Mouse (Mus musculus): ENCODE measurements around the gene Ccr5. TPM values are rescaled to one million over a fixed set of nuclear protein-coding genes. Genes with fewer than 3 reads are reported as not detected.

Gene Ccr5
- polyA plus RNA-seq, 1 experiment from 2014 or later: 1.3 TPM

- no peak overlapping the region for H3K4me3 ChIP-seq (replicated peaks; ENCODE audit: low read depth, low read length)
- ATAC-seq (ENCODE audit: low FRiP score, low TSS enrichment) (no peak), DNase-seq (no peak)
- no peaks in the 10 kb centered on the region for H3K4me1 ChIP-seq (ENCODE audit: control insufficient read depth, insufficient read depth, low read length)
- no peak overlapping the region for H3K4me2 ChIP-seq (ENCODE audit: low read length)
- H3K27ac ChIP-seq (replicated peaks; ENCODE audit: low read depth, low read length): no peak overlapping the region
- no peaks in the 10 kb centered on the region for H3K9me3 ChIP-seq (ENCODE audit: control insufficient read depth, low read length)
- no peaks in the 10 kb centered on the region for H3K36me3 ChIP-seq (ENCODE audit: control insufficient read depth, insufficient read depth, low read length)
- H3K9ac ChIP-seq (replicated peaks; ENCODE audit: low read length): no peak overlapping the region
- H3K27me3 ChIP-seq (ENCODE audit: control insufficient read depth, insufficient read depth, low read length): no peaks in the 10 kb centered on the region
Observed at GRCm38 (mm10) chr9:124107232-124107631, 14.1 kb upstream of the Ccr5 start.

GRCm38 (mm10) chr9:124108356-124109127, 12.8 kb upstream of the Ccr5 start:
- Histone ChIP-seq H3K4me2 (ENCODE audit: low read length) (no peak overlapping the region), H3K36me3 (ENCODE audit: control insufficient read depth, insufficient read depth, low read length) (no peaks in the 10 kb centered on the region), H3K4me1 (ENCODE audit: control insufficient read depth, insufficient read depth, low read length) (no peaks in the 10 kb centered on the region), H3K9me3 (ENCODE audit: control insufficient read depth, low read length) (no peaks in the 10 kb centered on the region), H3K27me3 (ENCODE audit: control insufficient read depth, insufficient read depth, low read length) (no peaks in the 10 kb centered on the region), H3K27ac (replicated peaks; ENCODE audit: low read depth, low read length) (no peak overlapping the region), H3K4me3 (replicated peaks; ENCODE audit: low read depth, low read length) (no peak overlapping the region), H3K9ac (replicated peaks; ENCODE audit: low read length) (no peak overlapping the region)
- no peak for DNase-seq
- no peak for ATAC-seq (ENCODE audit: low FRiP score, low TSS enrichment)
- 69% methylated on average over 2 of the region's 2 CpGs for WGBS

GRCm38 (mm10) chr9:124111997-124112396, 9.3 kb upstream of the Ccr5 start:
- ATAC-seq (ENCODE audit: low FRiP score, low TSS enrichment) (no peak), DNase-seq (no peak)
- H3K27me3 ChIP-seq (ENCODE audit: control insufficient read depth, insufficient read depth, low read length): no peaks in the 10 kb centered on the region
- H3K9me3 ChIP-seq (ENCODE audit: control insufficient read depth, low read length): no peaks in the 10 kb centered on the region
- H3K4me2 ChIP-seq (ENCODE audit: low read length): no peak overlapping the region
- 93% methylated on average over 1 of the region's 1 CpGs for WGBS
- no peaks in the 10 kb centered on the region for H3K36me3 ChIP-seq (ENCODE audit: control insufficient read depth, insufficient read depth, low read length)
- H3K4me1 ChIP-seq (ENCODE audit: control insufficient read depth, insufficient read depth, low read length): no peaks in the 10 kb centered on the region
- no peak overlapping the region for H3K27ac ChIP-seq (replicated peaks; ENCODE audit: low read depth, low read length)
- no peak overlapping the region for H3K9ac ChIP-seq (replicated peaks; ENCODE audit: low read length)
- no peak overlapping the region for H3K4me3 ChIP-seq (replicated peaks; ENCODE audit: low read depth, low read length)

GRCm38 (mm10) chr9:124112591-124113239, 8.6 kb upstream of the Ccr5 start:
- H3K4me1 ChIP-seq (ENCODE audit: control insufficient read depth, insufficient read depth, low read length): no peaks in the 10 kb centered on the region
- H3K9me3 ChIP-seq (ENCODE audit: control insufficient read depth, low read length): no peaks in the 10 kb centered on the region
- no peak overlapping the region for H3K4me2 ChIP-seq (ENCODE audit: low read length)
- H3K9ac ChIP-seq (replicated peaks; ENCODE audit: low read length): no peak overlapping the region
- no peaks in the 10 kb centered on the region for H3K27me3 ChIP-seq (ENCODE audit: control insufficient read depth, insufficient read depth, low read length)
- 95% methylated on average over 1 of the region's 1 CpGs for WGBS
- H3K27ac ChIP-seq (replicated peaks; ENCODE audit: low read depth, low read length): no peak overlapping the region
- no peak overlapping the region for H3K4me3 ChIP-seq (replicated peaks; ENCODE audit: low read depth, low read length)
- no peak for DNase-seq
- no peaks in the 10 kb centered on the region for H3K36me3 ChIP-seq (ENCODE audit: control insufficient read depth, insufficient read depth, low read length)
- ATAC-seq (ENCODE audit: low FRiP score, low TSS enrichment): no peak

- DNase-seq (no peak), ATAC-seq (ENCODE audit: low FRiP score, low TSS enrichment) (no peak)
- no peaks in the 10 kb centered on the region for H3K4me1 ChIP-seq (ENCODE audit: control insufficient read depth, insufficient read depth, low read length)
- no peak overlapping the region for H3K27ac ChIP-seq (replicated peaks; ENCODE audit: low read depth, low read length)
- H3K36me3 ChIP-seq (ENCODE audit: control insufficient read depth, insufficient read depth, low read length): no peaks in the 10 kb centered on the region
- H3K4me3 ChIP-seq (replicated peaks; ENCODE audit: low read depth, low read length): no peak overlapping the region
- H3K4me2 ChIP-seq (ENCODE audit: low read length): no peak overlapping the region
- 94% methylated on average over 1 of the region's 1 CpGs for WGBS
- H3K27me3 ChIP-seq (ENCODE audit: control insufficient read depth, insufficient read depth, low read length): no peaks in the 10 kb centered on the region
- H3K9me3 ChIP-seq (ENCODE audit: control insufficient read depth, low read length): no peaks in the 10 kb centered on the region
- no peak overlapping the region for H3K9ac ChIP-seq (replicated peaks; ENCODE audit: low read length)
Observed at GRCm38 (mm10) chr9:124113777-124114176, 7.6 kb upstream of the Ccr5 start.

- DNase-seq (no peak), ATAC-seq (ENCODE audit: low FRiP score, low TSS enrichment) (no peak)
- no peaks in the 10 kb centered on the region for H3K4me1 ChIP-seq (ENCODE audit: control insufficient read depth, insufficient read depth, low read length)
- H3K9ac ChIP-seq (replicated peaks; ENCODE audit: low read length): no peak overlapping the region
- H3K4me3 ChIP-seq (replicated peaks; ENCODE audit: low read depth, low read length): no peak overlapping the region
- no peak overlapping the region for H3K27ac ChIP-seq (replicated peaks; ENCODE audit: low read depth, low read length)
- 96% methylated on average over 1 of the region's 1 CpGs for WGBS
- no peaks in the 10 kb centered on the region for H3K27me3 ChIP-seq (ENCODE audit: control insufficient read depth, insufficient read depth, low read length)
- H3K4me2 ChIP-seq (ENCODE audit: low read length): no peak overlapping the region
- H3K9me3 ChIP-seq (ENCODE audit: control insufficient read depth, low read length): no peaks in the 10 kb centered on the region
- H3K36me3 ChIP-seq (ENCODE audit: control insufficient read depth, insufficient read depth, low read length): no peaks in the 10 kb centered on the region
Observed at GRCm38 (mm10) chr9:124118489-124118888, 2.9 kb upstream of the Ccr5 start.

- 85% methylated on average over 11 of the region's 11 CpGs for whole genome bisulfite sequencing
- Histone ChIP-seq H3K4me1 (ENCODE audit: control insufficient read depth, insufficient read depth, low read length) (no peaks in the 10 kb centered on the region), H3K36me3 (ENCODE audit: control insufficient read depth, insufficient read depth, low read length) (no peaks in the 10 kb centered on the region), H3K27me3 (ENCODE audit: control insufficient read depth, insufficient read depth, low read length) (no peaks in the 10 kb centered on the region), H3K9ac (replicated peaks; ENCODE audit: low read length) (no peak overlapping the region), H3K4me2 (ENCODE audit: low read length) (no peak overlapping the region), H3K9me3 (ENCODE audit: control insufficient read depth, low read length) (no peaks in the 10 kb centered on the region), H3K27ac (replicated peaks; ENCODE audit: low read depth, low read length) (no peak overlapping the region), H3K4me3 (replicated peaks; ENCODE audit: low read depth, low read length) (no peak overlapping the region)
- no peak for ATAC-seq (ENCODE audit: low FRiP score, low TSS enrichment)
- DNase-seq: no peak
Observed at GRCm38 (mm10) chr9:124125576-124125975, 4.2 kb downstream of the Ccr5 start.

GRCm38 (mm10) chr9:124126373-124126772, 5.0 kb downstream of the Ccr5 start:
- WGBS: 56% methylated on average over 5 of the region's 5 CpGs
- H3K27ac ChIP-seq (replicated peaks; ENCODE audit: low read depth, low read length): no peak overlapping the region

GRCm38 (mm10) chr9:124127412-124127811, 6.1 kb downstream of the Ccr5 start:
- Histone ChIP-seq H3K4me3 (replicated peaks; ENCODE audit: low read depth, low read length) (no peak overlapping the region), H3K36me3 (ENCODE audit: control insufficient read depth, insufficient read depth, low read length) (no peaks in the 10 kb centered on the region), H3K9ac (replicated peaks; ENCODE audit: low read length) (no peak overlapping the region), H3K9me3 (ENCODE audit: control insufficient read depth, low read length) (no peaks in the 10 kb centered on the region), H3K4me2 (ENCODE audit: low read length) (no peak overlapping the region), H3K27me3 (ENCODE audit: control insufficient read depth, insufficient read depth, low read length) (no peaks in the 10 kb centered on the region), H3K27ac (replicated peaks; ENCODE audit: low read depth, low read length) (no peak overlapping the region), H3K4me1 (ENCODE audit: control insufficient read depth, insufficient read depth, low read length) (no peaks in the 10 kb centered on the region)
- WGBS: 79% methylated on average over 4 of the region's 4 CpGs
- DNase-seq (no peak), ATAC-seq (ENCODE audit: low FRiP score, low TSS enrichment) (no peak)

More at GRCm38 (mm10) chr9:124126373-124126772, 5.0 kb downstream of the Ccr5 start:
- Histone ChIP-seq H3K36me3 (ENCODE audit: control insufficient read depth, insufficient read depth, low read length) (no peaks in the 10 kb centered on the region), H3K9me3 (ENCODE audit: control insufficient read depth, low read length) (no peaks in the 10 kb centered on the region), H3K4me1 (ENCODE audit: control insufficient read depth, insufficient read depth, low read length) (no peaks in the 10 kb centered on the region), H3K27me3 (ENCODE audit: control insufficient read depth, insufficient read depth, low read length) (no peaks in the 10 kb centered on the region), H3K4me3 (replicated peaks; ENCODE audit: low read depth, low read length) (no peak overlapping the region), H3K4me2 (ENCODE audit: low read length) (no peak overlapping the region), H3K9ac (replicated peaks; ENCODE audit: low read length) (no peak overlapping the region)
- DNase-seq (no peak), ATAC-seq (ENCODE audit: low FRiP score, low TSS enrichment) (no peak)
